Mouse (Mus musculus) lung, embryonic 16.5 days (tissue): Measurements from ENCODE around the gene Btaf1. TPM values are rescaled to one million over a fixed set of nuclear protein-coding genes. Genes with fewer than 3 reads are reported as not detected.
"Not testable (repeated sequence)": the region's sequence is repeated elsewhere in the genome, so short reads cannot be mapped to it uniquely, and the experiment has no call there.

Experiments used
- ATAC-seq: fragments of 200-750 bp; cut with Nextera tagmentation; 2 replicates; pipeline ENCODE4 v1.8.0; 2017; ENCODE audit warnings: low read depth, mild to moderate bottlenecking, moderate library complexity
- H3K27ac ChIP-seq: fragments of 300-500 bp; sonication (generic); 2 replicates; pipeline ENCODE4 v1.5.1; 2014; ENCODE audit warnings: mild to moderate bottlenecking, control low read depth, low read length
- H3K27me3 ChIP-seq: fragments of 300-500 bp; sonication (generic); 2 replicates; pipeline ENCODE4 v1.6.1; 2014; ENCODE audit warnings: low read depth, low read length, mixed read lengths; ENCODE audit not compliant: control insufficient read depth, insufficient read depth
- H3K36me3 ChIP-seq: fragments of 300-500 bp; sonication (generic); 2 replicates; pipeline ENCODE4 v1.6.1; 2014; ENCODE audit warnings: low read length; ENCODE audit not compliant: control insufficient read depth, insufficient read depth
- H3K4me1 ChIP-seq: fragments of 300-500 bp; sonication (generic); replicated peaks from 2 replicates; pipeline ENCODE4 v1.6.1; 2014; ENCODE audit warnings: low read length, mixed read lengths; ENCODE audit not compliant: control insufficient read depth, insufficient read depth
- H3K4me2 ChIP-seq: fragments of 300-500 bp; sonication (generic); 2 replicates; pipeline ENCODE4 v1.6.1; 2014; ENCODE audit warnings: low read depth, low read length, control low read depth
- H3K4me3 ChIP-seq: fragments of 300-500 bp; sonication (generic); 2 replicates; pipeline ENCODE4 v1.5.1; 2014; ENCODE audit warnings: mild to moderate bottlenecking, low read length, control low read depth
- H3K9ac ChIP-seq: fragments of 300-500 bp; sonication (generic); 2 replicates; pipeline ENCODE4 v1.6.1; 2014; ENCODE audit warnings: low read length, control low read depth
- H3K9me3 ChIP-seq: fragments of 300-500 bp; sonication (generic); 2 replicates; pipeline ENCODE4 v1.6.1; 2016; ENCODE audit warnings: low read length; ENCODE audit not compliant: control insufficient read depth
- WGBS: fragments of 180-500 bp; shearing (Covaris S2); extraction: QIAGEN DNeasy Blood & Tissue Kit; methylation state at CpG from one replicate; pipeline ENCODE4 v1.1.7; 2014; 5-methylcytosine and 5-hydroxymethylcytosine counted together
- polyA plus RNA-seq: library from polyadenylated mRNA; unstranded; fragments of >200 nt; fragmentation: Nextera tagmentation; extraction: Ambion mirVana; gene quantifications from 2 replicates; pipeline ENCODE4 v1.2.1, GENCODE M21; 2015

Btaf1 gene
- polyA plus RNA-seq, 1 experiment from 2014 or later, result 9.4 TPM

DNA sequence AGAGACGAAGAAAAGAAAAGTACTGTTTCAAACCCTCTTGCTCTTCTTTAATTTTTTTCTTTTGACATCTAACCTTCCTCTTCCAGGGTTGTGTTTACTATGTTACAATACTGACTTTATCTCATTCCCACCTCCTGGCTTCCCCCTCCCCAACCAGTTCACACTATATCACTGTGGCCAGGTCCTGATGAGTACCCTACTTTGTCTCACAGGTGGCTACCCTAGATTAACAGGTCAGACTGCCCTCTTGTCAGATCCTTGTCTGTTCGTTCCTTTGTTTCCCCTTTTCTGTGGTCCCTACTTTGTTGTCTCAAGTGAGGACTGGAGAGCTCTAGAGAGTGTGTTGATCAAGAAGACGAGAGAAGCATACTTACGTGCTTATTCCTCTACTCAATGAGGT lies 10.4 kb downstream of the Btaf1 start:
- Histone ChIP-seq H3K27ac (no peak overlapping the region), H3K9ac (no peak overlapping the region), H3K4me2 (no peak overlapping the region), H3K4me3 (no peak overlapping the region), H3K36me3 (no peaks in the 10 kb centered on the region), H3K9me3 (no peaks in the 10 kb centered on the region), H3K4me1 (no peaks in the 10 kb centered on the region; the same call in none of the 2 replicates), H3K27me3 (no peaks in the 10 kb centered on the region)
- no peak for ATAC-seq
- WGBS, result 62% methylated on average over 4 of the region's 4 CpGs

DNA sequence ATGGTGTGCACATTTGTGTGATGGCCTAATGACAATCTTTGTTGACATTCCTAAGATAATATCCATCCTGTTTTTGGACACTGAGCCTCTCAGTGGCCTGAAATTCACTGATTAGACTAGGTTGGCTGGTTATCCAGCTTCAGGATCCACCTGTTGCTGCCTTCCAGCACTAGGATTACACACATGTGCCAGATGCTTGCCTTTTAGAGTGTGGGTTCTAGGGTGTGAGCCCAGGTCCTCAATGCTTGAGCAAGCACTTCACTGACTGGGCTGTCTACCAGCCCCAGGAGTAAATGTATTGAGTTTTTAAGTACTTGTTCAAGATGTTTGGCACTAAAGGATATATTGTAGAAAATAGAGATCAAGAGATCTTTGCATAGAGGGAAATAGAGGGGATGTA lies 12.1 kb downstream of the Btaf1 start:
- Histone ChIP-seq H3K9ac (no peak overlapping the region), H3K27ac (no peak overlapping the region), H3K4me3 (no peak overlapping the region), H3K9me3 (no peaks in the 10 kb centered on the region), H3K4me1 (no peaks in the 10 kb centered on the region; the same call in none of the 2 replicates), H3K36me3 (no peaks in the 10 kb centered on the region), H3K4me2 (no peak overlapping the region), H3K27me3 (no peaks in the 10 kb centered on the region)
- no peak for ATAC-seq

DNA sequence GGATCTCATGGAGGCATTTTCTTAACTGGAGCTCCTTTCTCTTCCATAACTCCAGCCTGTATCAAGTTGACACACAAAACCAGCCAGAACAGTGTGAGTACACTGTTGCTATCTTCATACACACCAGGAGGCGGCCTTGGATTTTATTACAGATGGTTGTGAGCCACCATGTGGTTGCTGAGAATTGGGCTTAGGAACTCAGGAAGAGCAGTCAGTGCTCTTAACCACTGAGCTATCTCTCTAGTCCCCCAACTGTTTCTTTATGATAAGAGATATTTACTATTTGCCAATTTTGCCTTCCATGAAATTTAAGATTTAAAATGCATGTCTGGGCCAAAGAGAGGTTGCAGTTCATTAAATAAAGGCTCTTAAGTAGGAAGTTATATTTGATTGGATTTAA lies 14.2 kb downstream of the Btaf1 start:
- no peaks in the 10 kb centered on the region; the same call in none of the 2 replicates for H3K4me1 ChIP-seq
- H3K27ac ChIP-seq, result no peak overlapping the region
- H3K36me3 ChIP-seq, result 0 out of 2 replicates have a peak, but pooled peaks cover 3% of the 10 kb centered on the region
- 85% methylated on average over 1 of the region's 1 CpGs for WGBS
- H3K27me3 ChIP-seq, result no peaks in the 10 kb centered on the region
- H3K9ac ChIP-seq, result no peak overlapping the region
- H3K4me3 ChIP-seq, result no peak overlapping the region
- no peak overlapping the region for H3K4me2 ChIP-seq
- no peak for ATAC-seq
- no peaks in the 10 kb centered on the region for H3K9me3 ChIP-seq

DNA sequence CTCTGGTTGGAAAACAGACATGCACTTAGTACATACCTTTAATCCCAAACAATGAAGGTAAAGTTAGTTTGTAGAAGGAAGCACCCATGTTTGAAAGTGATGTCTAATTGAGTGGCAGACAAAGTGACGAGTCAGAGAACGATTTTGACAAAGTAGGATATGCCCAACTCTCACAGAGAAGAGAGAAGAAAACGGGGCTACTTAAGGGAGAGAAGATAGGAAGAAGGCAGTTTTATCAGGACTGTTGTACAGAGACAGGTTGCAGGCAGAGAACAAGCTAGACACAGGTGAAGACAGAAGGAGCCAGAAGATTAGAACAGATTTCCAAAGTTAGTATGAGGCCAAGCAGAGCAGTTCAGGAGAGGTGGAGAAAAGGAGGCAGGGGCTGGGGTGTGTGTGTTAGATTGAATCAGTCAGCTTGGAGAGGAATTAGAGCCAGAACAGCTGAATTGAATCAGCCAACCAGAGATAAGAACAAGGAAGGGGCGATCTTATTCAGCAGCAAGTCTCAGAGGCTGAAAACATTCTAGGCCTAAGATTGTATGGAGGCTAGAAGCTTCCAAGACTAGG lies 27.8 kb downstream of the Btaf1 start:
- no peaks in the 10 kb centered on the region for H3K4me1 ChIP-seq
- H3K4me2 ChIP-seq, result no peak overlapping the region
- ATAC-seq, result no peak
- WGBS, result 69% methylated on average over 4 of the region's 4 CpGs
- H3K4me3 ChIP-seq, result no peak overlapping the region
- peaks cover 7% of the 10 kb centered on the region; the same call in 1 of the 2 replicates for H3K36me3 ChIP-seq
- no peak overlapping the region for H3K9ac ChIP-seq
- H3K27me3 ChIP-seq, result no peaks in the 10 kb centered on the region
- no peaks in the 10 kb centered on the region for H3K9me3 ChIP-seq
- H3K27ac ChIP-seq, result no peak overlapping the region

DNA sequence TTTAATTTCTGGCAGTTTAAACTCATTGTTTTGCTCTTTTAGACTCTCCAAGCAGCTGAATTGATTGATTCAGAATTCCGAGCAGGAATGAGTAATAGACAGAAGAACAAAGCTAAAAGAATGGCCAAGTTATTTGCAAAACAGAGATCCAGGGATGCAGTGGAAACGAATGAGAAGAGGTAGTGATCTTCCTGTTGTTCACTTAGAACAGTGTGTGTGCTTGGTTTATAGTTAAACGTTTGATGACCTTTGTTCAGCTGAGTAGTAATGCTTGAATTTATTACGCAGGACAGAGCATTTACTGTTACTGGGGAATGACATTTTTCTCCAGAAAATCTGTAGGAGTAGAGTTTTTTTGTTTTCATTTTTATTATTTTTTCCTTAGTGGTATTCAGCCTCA lies 32.5 kb downstream of the Btaf1 start:
- H3K9me3 ChIP-seq, result no peaks in the 10 kb centered on the region
- no peak overlapping the region for H3K4me3 ChIP-seq
- H3K4me2 ChIP-seq, result no peak overlapping the region
- H3K4me1 ChIP-seq, result no peaks in the 10 kb centered on the region
- H3K27me3 ChIP-seq, result no peaks in the 10 kb centered on the region
- peaks cover 13% of the 10 kb centered on the region; the same call in 1 of the 2 replicates for H3K36me3 ChIP-seq
- H3K27ac ChIP-seq, result no peak overlapping the region
- no peak overlapping the region for H3K9ac ChIP-seq
- no peak for ATAC-seq
- whole genome bisulfite sequencing, result 77% methylated on average over 4 of the region's 4 CpGs

DNA sequence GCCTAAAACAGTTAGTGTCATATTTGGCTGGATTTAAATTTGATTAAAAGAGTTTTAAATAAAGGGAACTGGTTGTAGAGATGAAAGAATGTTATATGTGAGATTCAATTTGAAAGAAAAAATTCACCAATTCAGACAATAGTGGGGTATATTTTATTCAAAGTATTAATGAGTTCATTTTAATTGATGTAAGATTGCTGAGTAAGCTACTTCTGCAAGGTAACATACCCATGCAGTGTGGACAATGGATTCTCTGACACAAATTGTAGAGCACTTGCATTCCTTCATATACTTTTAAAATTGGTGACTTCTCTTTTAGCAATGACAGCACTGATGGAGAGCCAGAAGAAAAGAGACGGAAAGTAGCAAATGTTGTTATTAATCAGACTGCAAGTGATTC lies 35.4 kb downstream of the Btaf1 start:
- WGBS, result 92% methylated on average over 1 of the region's 1 CpGs
- no peaks in the 10 kb centered on the region for H3K9me3 ChIP-seq
- no peak for ATAC-seq
- no peak overlapping the region for H3K27ac ChIP-seq
- no peaks in the 10 kb centered on the region for H3K4me1 ChIP-seq
- H3K36me3 ChIP-seq, result peaks cover 17% of the 10 kb centered on the region
- H3K4me3 ChIP-seq, result no peak overlapping the region
- H3K4me2 ChIP-seq, result no peak overlapping the region
- no peak overlapping the region for H3K9ac ChIP-seq
- H3K27me3 ChIP-seq, result no peaks in the 10 kb centered on the region

DNA sequence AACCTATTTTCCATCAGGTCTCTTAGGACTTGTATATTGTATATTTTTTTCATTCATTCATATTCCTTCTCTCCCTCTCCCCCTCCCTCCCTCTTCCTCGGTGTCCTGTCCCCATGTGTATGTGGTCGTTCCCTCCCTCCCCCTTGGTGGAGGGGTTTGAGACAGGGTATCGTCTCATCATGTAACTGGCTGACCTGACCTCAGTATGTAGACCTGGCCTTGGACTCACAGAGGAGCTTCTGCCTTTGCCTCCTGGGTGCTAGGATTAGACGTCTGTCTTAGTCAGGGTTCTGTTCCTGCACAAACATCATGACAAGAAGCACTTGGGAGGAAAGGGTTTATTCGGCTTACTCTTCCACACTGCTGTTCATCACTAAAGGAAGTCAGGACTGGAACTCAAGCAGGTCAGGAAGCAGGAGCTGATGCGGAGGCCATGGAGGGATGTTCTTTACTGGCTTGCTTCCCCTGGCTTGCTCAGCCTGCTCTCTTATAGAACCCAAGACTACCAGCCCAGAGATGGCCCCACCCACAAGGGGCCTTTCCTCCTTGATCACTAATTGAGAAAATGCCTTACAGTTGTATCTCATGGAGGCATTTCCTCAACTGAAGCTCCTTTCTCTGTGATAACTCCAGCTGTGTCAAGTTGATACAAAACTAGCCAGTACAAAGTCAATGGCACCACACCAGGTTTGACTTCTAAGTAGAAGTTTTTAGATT lies 36.8 kb downstream of the Btaf1 start:
- ATAC-seq, H3K27me3 ChIP-seq, H3K9me3 ChIP-seq, H3K9ac ChIP-seq, H3K4me3 ChIP-seq, H3K27ac ChIP-seq, H3K4me2 ChIP-seq, H3K4me1 ChIP-seq: not testable (repeated sequence)
- 88% methylated on average over 5 of the region's 6 CpGs for WGBS
- peaks cover 20% of the 10 kb centered on the region for H3K36me3 ChIP-seq

DNA sequence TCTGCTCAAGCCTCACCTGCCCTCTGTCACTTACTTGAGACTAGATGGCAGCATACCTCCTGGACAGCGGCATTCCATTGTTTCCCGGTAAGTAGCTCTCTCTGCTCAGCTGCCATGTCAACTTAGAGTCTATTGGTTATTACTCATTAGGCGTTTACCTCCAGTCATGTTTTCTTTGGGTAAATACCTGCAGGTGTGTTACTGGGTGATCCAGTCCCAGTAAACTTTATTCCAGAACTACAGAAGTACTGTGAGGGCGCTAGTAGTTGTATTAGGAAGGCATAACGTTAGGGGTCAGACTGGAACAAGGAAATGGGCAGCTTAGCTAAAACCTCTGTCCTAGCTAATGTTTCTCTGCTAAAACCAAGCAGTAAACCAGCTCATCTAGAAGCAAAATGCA lies 78.7 kb downstream of the Btaf1 start:
- H3K27me3 ChIP-seq, result no peaks in the 10 kb centered on the region
- H3K27ac ChIP-seq, result no peak overlapping the region
- ATAC-seq, result no peak
- 80% methylated on average over 5 of the region's 5 CpGs for WGBS
- no peaks in the 10 kb centered on the region for H3K9me3 ChIP-seq
- peaks cover 23% of the 10 kb centered on the region for H3K36me3 ChIP-seq
- H3K4me3 ChIP-seq, result no peak overlapping the region
- H3K9ac ChIP-seq, result no peak overlapping the region
- H3K4me1 ChIP-seq, result no peaks in the 10 kb centered on the region
- H3K4me2 ChIP-seq, result no peak overlapping the region

DNA sequence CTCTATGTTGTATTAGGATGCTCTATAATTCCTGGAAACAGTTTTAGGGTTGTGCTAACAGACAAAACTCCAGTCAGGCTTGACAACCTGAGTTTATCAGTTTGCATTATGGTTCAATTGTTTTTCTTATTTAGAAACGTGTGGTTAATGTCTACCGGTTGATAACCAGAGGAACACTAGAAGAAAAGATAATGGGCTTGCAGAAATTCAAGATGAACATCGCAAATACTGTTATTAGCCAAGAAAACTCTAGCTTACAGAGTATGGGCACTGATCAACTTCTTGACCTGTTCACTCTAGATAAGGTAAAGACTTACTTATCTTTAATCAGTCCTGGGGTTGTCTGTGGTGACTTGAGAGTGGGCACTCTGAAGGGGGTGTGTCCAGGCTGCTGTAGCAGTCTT lies 84.0 kb downstream of the Btaf1 start:
- no peak overlapping the region for H3K4me2 ChIP-seq
- no peak overlapping the region for H3K27ac ChIP-seq
- no peak overlapping the region for H3K9ac ChIP-seq
- no peaks in the 10 kb centered on the region for H3K9me3 ChIP-seq
- H3K4me3 ChIP-seq, result no peak overlapping the region
- H3K36me3 ChIP-seq, result peaks cover 25% of the 10 kb centered on the region
- H3K27me3 ChIP-seq, result no peaks in the 10 kb centered on the region
- 87% methylated on average over 3 of the region's 3 CpGs for WGBS
- ATAC-seq, result no peak
- H3K4me1 ChIP-seq, result no peaks in the 10 kb centered on the region
